ENCODE assay signal across 17 mouse cellular contexts in genomic region chr11:50623806-50624205, GRCm38 (mm10). TPM values are rescaled to one million over a fixed set of nuclear protein-coding genes. Genes with fewer than 3 reads are reported as not detected.
DNase-seq lines count a peak whose midpoint lies in the region; ATAC-seq and TF ChIP-seq lines count a peak whose summit lies in the region.
"Had no signal": no experiment of that assay in that cellular context is flagged by ENCODE, and none has a peak within 500 bp of the region (broad histone marks: within the 10 kb centered on the region; RNA-seq: fewer than 3 reads in every experiment).

No protein-coding gene starts in this region.

- peak overlapping the region; percentile 16; the same call in 1 of the 2 replicates for H3K27ac ChIP-seq in gastrocnemius, adult 2 months
- H3K27ac ChIP-seq in midbrain, embryonic 10.5 days (replicated peaks): 0 out of 2 replicates have a peak overlapping the region, but pooled peaks have one; percentile 13
- no peak overlapping the region for H3K27ac ChIP-seq in midbrain, embryonic 16.5 days (ENCODE audit: low read length)
- H3K27ac ChIP-seq: forebrain, embryonic 13.5 days; heart, adult 2 months had no signal

- no peak for DNase-seq in gastrocnemius, adult 2 months
- DNase-seq in gastrocnemius, postnatal 25 days: no peak
- DNase-seq in midbrain, embryonic 10.5 days (ENCODE audit: low spot score): no peak
- peak; percentile 79 for DNase-seq in thymus, postnatal 0 days (ENCODE audit: low spot score)
- DNase-seq in thymus, postnatal 36 days: peak; percentile 46 to 71
- no peak for DNase-seq in adrenal gland, adult 8-10 months
- DNase-seq in layer of hippocampus, adult 8-10 months (ENCODE audit: low spot score in 2 of 2): no peak
- DNase-seq: adrenal gland, postnatal 25 days; cerebellum, adult 18-20 months; heart, postnatal 36 days had no signal

- no peaks in the 10 kb centered on the region for H3K36me3 ChIP-seq in midbrain, embryonic 10.5 days
- H3K36me3 ChIP-seq in midbrain, embryonic 16.5 days (ENCODE audit: control insufficient read depth, insufficient read depth, low read length): no peaks in the 10 kb centered on the region
- H3K36me3 ChIP-seq: embryonic facial prominence, embryonic 10.5 days; hindbrain, embryonic 15.5 days had no signal

- H3K9me3 ChIP-seq in midbrain, embryonic 10.5 days (replicated peaks): no peaks in the 10 kb centered on the region
- H3K9me3 ChIP-seq in midbrain, embryonic 16.5 days (replicated peaks; ENCODE audit: control insufficient read depth, low read length, poor library complexity, severe bottlenecking): no peaks in the 10 kb centered on the region
- H3K9me3 ChIP-seq: embryonic facial prominence, embryonic 10.5 days; forebrain, embryonic 13.5 days; hindbrain, embryonic 15.5 days had no signal

- no peak overlapping the region for H3K4me3 ChIP-seq in gastrocnemius, adult 2 months
- no peak overlapping the region for H3K4me3 ChIP-seq in midbrain, embryonic 10.5 days
- no peak overlapping the region for H3K4me3 ChIP-seq in midbrain, embryonic 16.5 days (ENCODE audit: low read depth, low read length)
- H3K4me3 ChIP-seq: embryonic facial prominence, embryonic 10.5 days; forebrain, embryonic 13.5 days; heart, adult 2 months; hindbrain, embryonic 15.5 days had no signal

- ATAC-seq in midbrain, embryonic 16.5 days: no peak
- ATAC-seq: forebrain, embryonic 13.5 days had no signal

- H3K9ac ChIP-seq in midbrain, embryonic 16.5 days (ENCODE audit: low read depth, low read length): no peak overlapping the region
- H3K9ac ChIP-seq: forebrain, embryonic 13.5 days; hindbrain, embryonic 15.5 days had no signal

- intact Hi-C loops in gastrocnemius, adult 2 months (cut with DNase I): loop anchor here (5.0 kb wide), 1 partner anchor 143 kb away; no protein-coding TSS in a partner anchor

- 94% methylated on average over 3 of the region's 3 CpGs for WGBS in midbrain, embryonic 10.5 days
- 94% methylated on average over 3 of the region's 3 CpGs for WGBS in midbrain, embryonic 16.5 days

- H3K27me3 ChIP-seq in midbrain, embryonic 10.5 days (ENCODE audit: low read depth, poor library complexity, severe bottlenecking): no peaks in the 10 kb centered on the region
- no peaks in the 10 kb centered on the region for H3K27me3 ChIP-seq in midbrain, embryonic 16.5 days (ENCODE audit: control insufficient read depth, insufficient read depth, low read depth, low read length)
- H3K27me3 ChIP-seq: forebrain, embryonic 13.5 days; hindbrain, embryonic 15.5 days had no signal

- H3K4me2 ChIP-seq in midbrain, embryonic 16.5 days (ENCODE audit: low read length): no peak overlapping the region
- H3K4me2 ChIP-seq: forebrain, embryonic 13.5 days; heart, embryonic 11.5 days; hindbrain, embryonic 15.5 days had no signal

- TF ChIP-seq CTCF in gastrocnemius, adult 2 months (IDR thresholded peaks at IDR 0.05): no peak

- peaks cover 10% of the 10 kb centered on the region for H3K4me1 ChIP-seq in midbrain, embryonic 10.5 days
- H3K4me1 ChIP-seq in midbrain, embryonic 16.5 days (ENCODE audit: control insufficient read depth, insufficient read depth, low read length): no peaks in the 10 kb centered on the region

RNA-seq across cellular contexts. Expression of gene Adamts2, which starts 21.9 kb away (rescaled TPM):
- total RNA-seq in gastrocnemius, adult 2 months (2021): 1 to 10 TPM; 6.1 to 9.8 TPM
- 10 to 100 TPM; 15.1 to 16.4 TPM for total RNA-seq in gastrocnemius, postnatal 25 days (2021)
- 0.41 and 1.0 TPM in 2 replicates for polyA plus RNA-seq in midbrain, embryonic 10.5 days (2016; fragmentation: Nextera tagmentation; extraction: Ambion mirVana)
- polyA plus RNA-seq in midbrain, embryonic 16.5 days (2015; fragmentation: Nextera tagmentation; extraction: Ambion mirVana): 3.8 and 4.0 TPM in 2 replicates
- polyA plus RNA-seq in thymus, postnatal 0 days (2015; fragmentation: Nextera tagmentation; extraction: Ambion mirVana): 3.2 and 3.3 TPM in 2 replicates
- 1 to 10 TPM; 4.2 to 9.7 (median 5.4) TPM for total RNA-seq in adrenal gland, adult 8-10 months (2022)
- total RNA-seq in layer of hippocampus, adult 8-10 months (2022): 10 to 100 TPM in 2 of 4 experiments, 1 to 10 TPM in 2; 9.2 to 18.7 (median 13.0) TPM
- total RNA-seq: MEL had no signal

Comparison
In these comparisons a context has a peak if more than half of its experiments do, and no peak if none do; other contexts are left out.
1. DNase-seq: peak in thymus, postnatal 0 days (single experiment) and thymus, postnatal 36 days (2 of 2); none in gastrocnemius, adult 2 months (single experiment), gastrocnemius, postnatal 25 days (single experiment), midbrain, embryonic 10.5 days (single experiment), adrenal gland, adult 8-10 months (single experiment) and layer of hippocampus, adult 8-10 months (0 of 2).